Mouse (Mus musculus) CD4-positive naive resting alpha-beta T cell, adult 76 days (primary cell): ENCODE results near the gene Kdm6a. TPM values are rescaled to one million over a fixed set of nuclear protein-coding genes. Genes with fewer than 3 reads are reported as not detected.

Experiments used
- total RNA-seq: library from RNA; stranded (reverse); gene quantifications from one replicate; pipeline ENCODE4 v1.2.4, GENCODE M21; 2023

Gene Kdm6a
- 124 TPM for total RNA-seq

GRCm38 (mm10) chrX:18162192-18162857 is at the start of gene Kdm6a:
Gene Kdm6a (plus strand): TSS chrX:18162575.

GRCm38 (mm10) chrX:18145557-18145956 is 16.8 kb upstream of the Kdm6a start, which contains the start of gene Dusp21:
Gene Dusp21 (plus strand): TSS chrX:18145857.

Other genes starting within 250 kb of the Kdm6a start
- not detected for gene Dusp21, start 16.7 kb upstream of the Kdm6a start, total RNA-seq